7 mouse cellular contexts compared by ENCODE assay signal in the genomic region with DNA sequence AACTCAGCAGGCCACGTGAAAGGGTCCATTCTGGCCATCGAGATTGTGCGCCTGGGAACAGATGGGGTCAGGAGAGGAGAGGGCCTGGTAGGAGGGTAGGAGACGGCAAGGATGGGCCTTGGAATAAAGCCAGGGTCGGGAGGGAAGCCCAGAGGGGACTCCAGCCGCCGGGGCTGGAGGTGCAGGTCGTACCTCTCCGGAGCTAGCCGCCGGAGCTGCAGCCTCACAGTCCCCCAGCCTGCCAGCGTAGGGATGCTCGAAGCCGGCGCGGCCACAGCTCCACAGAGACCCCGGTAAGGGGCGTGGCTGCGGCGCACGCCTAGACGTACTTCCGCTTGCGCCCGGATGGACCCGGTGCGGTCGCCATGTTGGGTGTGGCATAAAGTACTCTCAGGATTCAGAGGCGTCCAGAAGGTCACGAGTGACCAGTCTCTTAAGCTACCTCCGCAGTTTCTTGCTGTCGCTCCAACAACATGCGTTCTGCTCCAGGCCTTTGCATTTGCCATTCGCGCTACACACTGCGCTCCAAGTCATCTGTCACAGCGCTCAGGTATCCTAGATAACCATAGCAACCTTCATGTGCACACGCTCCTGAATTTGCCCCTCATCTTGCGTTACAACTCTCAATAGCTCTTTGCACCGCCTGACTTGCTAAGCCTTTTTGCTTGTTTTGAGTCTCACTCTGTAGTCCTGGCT. TPM values are rescaled to one million over a fixed set of nuclear protein-coding genes. Genes with fewer than 3 reads are reported as not detected.
DNase-seq lines count a peak whose midpoint lies in the region; ATAC-seq lines count a peak whose summit lies in the region.

A gene (minus strand): TSS at position 504 of the 696 bp plus-strand sequence.

- H3K27ac ChIP-seq in midbrain, embryonic 11.5 days (ENCODE audit: low read depth, low read length): peak within 1 kb of the TSS; percentile 40

- H3K36me3 ChIP-seq in midbrain, embryonic 11.5 days (ENCODE audit: control insufficient read depth, insufficient read depth, low read length): no peaks in the 10 kb centered on the region

- intact Hi-C loops in gastrocnemius, postnatal 14 days (cut with DNase I; ENCODE audit: low total_unique reads): no loop called here
- intact Hi-C loops in left cerebral cortex, postnatal 36 days (cut with DNase I): loop anchor here (1.0 kb wide), 1 partner anchor 10 kb away; no protein-coding TSS in a partner anchor

- WGBS in midbrain, embryonic 11.5 days: under 1% methylated on average over 40 of the region's 40 CpGs

- peak within 1 kb of the TSS; percentile 75 for H3K4me3 ChIP-seq in midbrain, embryonic 11.5 days (ENCODE audit: low read depth, low read length)

- ATAC-seq in inflammation-experienced regulatory T-cells, adult 6 months: peak; percentile 82
- ATAC-seq in midbrain, embryonic 11.5 days (ENCODE audit: low FRiP score): peak; percentile 98

- H3K4me1 ChIP-seq in midbrain, embryonic 11.5 days (ENCODE audit: control insufficient read depth, insufficient read depth, low read length): peaks cover 12% of the 10 kb centered on the region

- no peaks in the 10 kb centered on the region for H3K27me3 ChIP-seq in midbrain, embryonic 11.5 days (ENCODE audit: control insufficient read depth, insufficient read depth, low read length)

- H3K9ac ChIP-seq in midbrain, embryonic 11.5 days (ENCODE audit: low read length): peak within 1 kb of the TSS; percentile 89

- H3K9me3 ChIP-seq in midbrain, embryonic 11.5 days (ENCODE audit: control insufficient read depth, low read length): no peaks in the 10 kb centered on the region

- DNase-seq in adrenal gland, adult (ENCODE audit: inconsistent age in 2 of 2, low spot score in 1 of 2): peak; percentile 92 to 97
- peak; percentile 97 for DNase-seq in embryo, embryonic 10 days (ENCODE audit: low spot score)
- peak; percentile 93 for DNase-seq in gastrocnemius, postnatal 14 days
- DNase-seq in left cerebral cortex, postnatal 36 days (ENCODE audit: low spot score in 2 of 2): peak; percentile 89
- peak; percentile 98 for DNase-seq in midbrain, embryonic 11.5 days (ENCODE audit: low spot score, missing footprints)
- peak; percentile 90 for DNase-seq in skeletal muscle tissue, adult 2 months (ENCODE audit: low read depth, low spot score)

- peak within 1 kb of the TSS; percentile 95 for H3K4me2 ChIP-seq in midbrain, embryonic 11.5 days

RNA-seq across cellular contexts. Expression of the gene that starts here (rescaled TPM):
- total RNA-seq in gastrocnemius, postnatal 14 days (2021): 1 to 10 TPM; 5.8 to 7.1 TPM
- 1 to 10 TPM; 4.6 to 5.8 (median 5.5) TPM for polyA plus RNA-seq in inflammation-experienced regulatory T-cells, adult 6 months (2017; shearing (Covaris generic))
- total RNA-seq in left cerebral cortex, postnatal 36 days (2021): 10 to 100 TPM; 30.4 to 34.1 TPM
- 10.5 and 11.8 TPM in 2 replicates for polyA plus RNA-seq in midbrain, embryonic 11.5 days (2014; fragmentation: Nextera tagmentation; extraction: Ambion mirVana)

Comparison
In these comparisons a context has a peak if more than half of its experiments do, and no peak if none do; other contexts are left out.
1. Peak in every context shown above with its lines: DNase-seq, ATAC-seq, H3K4me3 ChIP-seq and H3K27ac ChIP-seq.